Mouse (Mus musculus) frontal cortex, postnatal 10 days (tissue): ENCODE measurements around the gene Klk11.

ENCODE experiments used
- DNase-seq, 2 experiments: peaks; one replicate each; pipeline ENCODE4 v3.0.0; 2022; ENCODE audit warnings: low spot score in 2 of 2, mixed read lengths in 1 of 2

Gene Klk11

DNA sequence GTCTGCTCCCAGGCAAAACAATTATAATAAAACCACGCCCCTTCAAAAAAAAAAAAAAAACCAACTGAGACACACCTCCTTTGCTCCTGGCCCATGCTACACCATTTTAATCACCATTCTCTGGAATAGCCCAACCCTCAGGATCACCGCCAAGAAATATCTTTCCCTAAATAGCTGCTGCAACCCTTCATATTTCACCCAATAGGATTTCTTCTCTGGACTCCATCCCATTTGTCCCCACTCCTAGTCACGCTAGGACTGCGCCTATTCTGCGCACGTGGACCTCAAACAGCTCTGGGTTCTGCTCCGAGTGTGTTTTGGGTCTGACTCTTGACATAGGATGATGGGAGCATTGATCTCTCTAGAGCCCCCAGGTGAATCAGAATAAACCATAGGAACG is 22.0 kb downstream of the Klk11 start:
- DNase-seq = no peak

DNA sequence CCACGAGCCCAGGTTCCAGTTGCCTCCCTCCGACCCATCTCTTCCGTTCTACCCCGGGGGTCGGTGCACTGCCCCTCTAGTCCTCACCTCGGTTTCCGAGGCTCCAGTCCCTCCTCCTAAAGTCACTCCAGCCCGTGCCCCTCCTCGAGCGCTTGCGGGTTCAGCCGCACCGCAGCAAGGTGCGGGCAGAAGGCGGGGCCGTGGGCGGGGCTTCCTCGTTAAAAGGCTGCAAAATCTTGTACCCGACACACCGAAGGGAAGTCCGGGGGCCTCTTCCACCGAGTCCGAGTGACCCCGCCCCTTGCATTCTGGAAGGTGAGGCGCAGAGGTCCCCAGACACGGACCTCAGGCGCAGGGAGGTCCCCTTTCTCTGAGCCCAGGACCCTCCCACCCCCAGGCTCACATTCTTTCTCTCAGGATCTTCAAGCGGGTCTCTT is 22.9 kb downstream of the Klk11 start, which contains the start of gene Klk8:
Klk8 (plus strand) TSS at position 245 of the 437 bp plus-strand sequence.
- no peak for DNase-seq

DNA sequence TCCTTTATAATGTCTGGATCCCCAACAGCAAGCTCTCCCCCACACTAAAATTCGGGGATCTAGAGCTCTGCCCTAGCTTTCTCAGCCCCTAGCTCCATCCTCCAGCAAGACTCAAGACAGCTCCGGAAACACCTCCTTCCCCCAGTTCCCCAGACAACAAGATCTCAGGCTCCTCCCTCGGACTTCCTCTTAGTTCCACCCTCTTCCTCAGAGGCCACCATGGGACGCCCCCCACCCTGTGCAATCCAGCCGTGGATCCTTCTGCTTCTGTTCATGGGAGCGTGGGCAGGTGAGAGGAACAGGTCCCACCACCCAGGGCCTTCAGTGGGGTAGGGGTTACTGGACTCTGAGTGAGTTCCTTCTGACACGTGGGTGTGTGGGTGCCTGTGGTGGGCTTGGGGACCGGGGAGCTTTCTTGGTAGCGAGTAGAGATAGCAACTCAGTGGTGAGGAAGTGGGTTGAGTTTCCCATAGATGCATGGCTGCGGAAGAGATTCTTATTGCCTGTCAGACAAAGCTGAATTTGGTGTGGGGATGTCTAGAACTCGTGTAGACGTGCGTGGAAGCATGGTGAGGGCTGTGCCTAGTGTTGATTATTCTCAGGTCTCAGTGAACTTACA is 23.5 kb downstream of the Klk11 start:
- no peak for DNase-seq

DNA sequence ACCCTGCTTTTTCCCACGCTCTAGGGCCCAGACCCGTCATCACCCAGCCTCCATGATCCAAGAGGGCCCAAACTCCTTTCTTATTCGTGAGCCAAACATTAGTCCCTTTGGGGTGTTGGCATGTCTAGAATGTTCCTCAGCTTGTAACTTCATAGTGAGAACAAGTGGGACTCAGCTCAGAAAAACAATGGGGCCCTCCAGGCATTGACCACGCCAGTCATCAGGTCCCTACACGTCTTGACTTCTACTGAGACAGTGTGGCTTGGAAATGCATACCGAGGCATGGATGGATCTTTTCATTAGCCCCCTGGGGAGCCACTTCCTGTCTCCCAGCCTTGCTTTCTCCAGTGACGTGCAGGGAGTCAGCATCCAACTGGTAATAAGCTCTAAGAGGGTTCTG is 25.5 kb downstream of the Klk11 start:
- no peak for DNase-seq

DNA sequence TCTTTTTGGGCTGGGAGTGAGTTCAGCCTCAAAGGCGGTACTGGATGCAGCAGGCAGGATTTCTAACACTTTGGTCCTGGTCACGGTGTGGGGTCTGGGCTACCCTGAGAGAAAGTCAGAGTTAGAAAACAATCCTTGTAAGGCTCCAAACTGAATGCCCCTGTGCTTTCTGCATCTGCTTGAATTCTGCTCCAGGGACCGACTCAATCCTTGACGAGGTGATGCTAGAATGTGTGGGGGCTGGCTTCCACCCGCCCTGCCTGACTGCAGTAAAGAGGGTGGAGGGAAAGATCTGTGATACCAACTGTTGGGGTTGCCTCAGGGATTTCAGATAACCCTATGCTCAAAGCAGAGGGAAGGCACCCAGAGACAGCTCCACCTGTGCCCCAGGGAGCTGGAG is 36.6 kb downstream of the Klk11 start, which contains the start of gene Klk7:
Klk7 (plus strand) TSS at position 301 of the 400 bp plus-strand sequence.
- DNase-seq = no peak

DNA sequence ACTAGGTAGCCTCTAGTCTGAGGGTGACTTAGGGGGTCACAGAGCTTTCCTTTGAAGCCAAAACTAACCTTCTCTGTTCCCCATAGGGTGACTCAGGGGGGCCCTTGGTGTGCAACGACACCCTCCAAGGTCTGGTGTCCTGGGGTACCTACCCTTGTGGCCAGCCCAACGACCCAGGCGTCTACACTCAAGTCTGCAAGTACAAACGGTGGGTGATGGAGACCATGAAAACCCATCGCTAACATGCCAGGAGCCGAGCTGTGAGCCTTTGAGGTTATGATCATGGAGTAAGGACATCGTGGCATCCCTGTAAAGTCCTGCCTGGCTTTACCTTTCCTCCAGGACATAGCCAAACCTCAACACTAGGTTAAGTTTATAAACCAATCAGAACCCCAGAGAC is 40.8 kb downstream of the Klk11 start:
- DNase-seq = no peak

DNA sequence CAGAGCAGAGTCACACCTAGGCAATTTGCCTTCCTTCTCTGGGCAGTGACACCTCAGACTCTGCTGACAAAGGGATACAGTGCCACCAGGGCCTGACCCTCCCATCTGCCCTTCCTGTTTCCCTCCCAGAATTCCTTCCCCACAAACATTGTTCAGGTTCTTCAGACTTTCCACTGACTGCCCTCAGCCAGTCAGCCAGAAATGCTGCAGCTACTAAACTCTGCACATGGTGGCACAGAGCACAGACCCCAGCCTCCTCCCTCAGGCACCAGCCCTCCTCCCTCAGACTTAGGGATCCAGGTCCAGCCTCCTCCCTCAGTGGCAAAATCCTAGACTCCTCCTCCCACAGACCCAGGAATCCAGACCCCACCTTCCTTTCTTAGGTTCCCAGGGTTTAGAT is 42.3 kb downstream of the Klk11 start:
- DNase-seq = no peak

DNA sequence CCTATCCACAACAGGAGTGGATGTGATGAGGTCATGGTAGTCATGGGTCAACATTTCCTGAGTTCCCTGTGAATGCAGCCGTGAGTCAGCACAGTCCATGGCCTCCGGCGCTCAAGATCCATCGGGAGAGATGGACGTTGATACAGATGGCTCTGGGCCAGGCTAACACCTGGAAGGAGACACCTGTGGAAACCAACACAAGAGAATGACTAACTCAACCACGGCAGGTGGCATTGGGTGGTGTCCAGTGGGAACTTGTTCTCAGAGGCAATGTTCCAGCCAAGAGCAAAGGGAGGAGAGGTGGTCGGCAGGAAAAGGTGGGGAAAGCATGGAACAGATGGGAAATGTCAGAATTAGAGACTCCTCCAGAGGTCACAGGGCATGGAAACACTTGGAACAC is 47.2 kb downstream of the Klk11 start:
- DNase-seq = no peak

DNA sequence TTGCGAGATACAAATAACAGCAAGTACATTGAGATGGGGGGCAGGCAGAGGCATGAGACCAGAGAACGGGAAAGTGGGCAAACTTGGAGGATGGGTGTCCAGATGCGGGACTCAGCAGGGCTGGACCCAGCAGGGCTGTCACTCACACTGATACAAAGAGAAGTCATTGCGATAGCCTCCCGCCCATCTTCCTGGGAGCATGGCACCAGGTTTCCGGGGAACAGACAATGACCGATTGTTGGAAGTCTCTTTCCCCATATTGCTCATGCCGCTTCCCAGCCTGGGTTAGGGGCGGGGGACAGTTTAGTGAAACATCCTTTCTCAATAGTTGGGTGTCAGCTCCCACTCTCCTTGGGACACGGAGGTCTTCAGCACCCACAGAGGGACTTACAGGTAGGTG is 49.8 kb downstream of the Klk11 start, which contains the start of gene Klk6:
Klk6 (plus strand) TSS at position 301 of the 400 bp plus-strand sequence.
- DNase-seq = no peak

DNA sequence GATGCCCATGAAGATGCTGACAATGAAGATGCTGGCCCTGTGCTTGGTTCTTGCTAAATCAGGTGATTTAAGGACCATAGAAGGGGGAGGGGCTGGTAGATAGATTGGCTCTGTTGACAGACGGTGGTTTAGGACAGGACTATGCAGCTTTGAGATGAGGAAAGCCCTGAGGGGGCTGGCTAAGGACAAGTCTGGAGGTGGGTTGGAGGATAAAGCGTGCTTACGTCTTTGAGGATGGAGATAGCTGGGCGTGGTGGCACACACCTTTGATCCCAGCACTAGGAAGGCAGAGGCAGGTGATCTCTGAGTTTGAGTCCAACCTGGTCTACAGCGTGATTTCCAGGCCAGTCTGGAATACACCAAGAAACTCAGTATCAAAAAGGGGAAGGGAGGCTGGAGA is 51.7 kb downstream of the Klk11 start:
- DNase-seq = no peak

DNA sequence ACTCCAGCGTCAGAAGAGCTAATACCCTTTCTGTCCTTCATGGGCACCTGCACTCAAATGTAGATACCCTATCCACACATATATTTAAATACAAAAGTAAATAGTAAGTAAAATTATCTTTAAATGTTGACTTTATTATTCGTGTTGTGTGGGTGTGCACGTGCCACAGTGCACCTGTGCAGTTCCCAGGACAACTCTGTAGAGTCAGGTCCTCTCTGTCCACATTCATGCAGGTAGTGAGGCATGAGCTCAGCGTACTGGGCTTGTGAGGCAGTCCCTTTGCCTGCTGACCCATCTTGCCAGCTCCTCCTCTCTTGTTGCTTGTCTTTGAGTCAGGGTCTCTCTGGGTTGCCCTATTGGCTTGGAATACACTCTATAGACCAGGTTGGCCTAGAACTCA is 53.3 kb downstream of the Klk11 start:
- no peak for DNase-seq
